Mouse (Mus musculus) layer of hippocampus, adult 9-10 months (tissue): ENCODE measurements at regions not wholly inside any gene's neighbourhood (a gene's known extent, or its start where the extent isn't known, plus 50 kb on each side); places are given as distances from the start of the nearest gene placed in this dataset.

ENCODE experiments used
- DNase-seq: peaks from one replicate; pipeline ENCODE4 v3.0.0; 2022; ENCODE audit warnings: low spot score

- no peak for DNase-seq
These were observed 106.8 kb upstream of the Kit start for GRCm38 (mm10) chr5:75467916-75468315.

GRCm38 (mm10) chr5:75471010-75471409 lies 103.7 kb upstream of the Kit start:
- DNase-seq, result no peak

GRCm38 (mm10) chr5:75472484-75472883 lies 102.2 kb upstream of the Kit start:
- DNase-seq, result no peak

- no peak for DNase-seq
These were observed 99.3 kb upstream of the Kit start for GRCm38 (mm10) chr5:75475414-75475813.

GRCm38 (mm10) chr5:75478499-75478898 lies 96.2 kb upstream of the Kit start:
- no peak for DNase-seq

GRCm38 (mm10) chr5:75479149-75479548 lies 95.6 kb upstream of the Kit start:
- no peak for DNase-seq

GRCm38 (mm10) chr5:75481595-75481994 lies 93.1 kb upstream of the Kit start:
- DNase-seq, result no peak

- no peak for DNase-seq
These were observed 90.4 kb upstream of the Kit start for GRCm38 (mm10) chr5:75484330-75484729.

- no peak for DNase-seq
These were observed 83.9 kb upstream of the Kit start for GRCm38 (mm10) chr5:75490806-75491205.

- DNase-seq, result no peak
These were observed 80.6 kb upstream of the Kit start for GRCm38 (mm10) chr5:75494143-75494542.

- no peak for DNase-seq
These were observed 75.7 kb upstream of the Kit start for GRCm38 (mm10) chr5:75499053-75499452.

GRCm38 (mm10) chr5:75499695-75500094 lies 75.0 kb upstream of the Kit start:
- no peak for DNase-seq

GRCm38 (mm10) chr5:75500654-75501416 lies 73.9 kb upstream of the Kit start:
- DNase-seq, result no peak

GRCm38 (mm10) chr5:75503673-75504072 lies 71.0 kb upstream of the Kit start:
- DNase-seq, result no peak

- DNase-seq, result no peak
These were observed 61.9 kb upstream of the Kit start for GRCm38 (mm10) chr5:75512521-75513422.

GRCm38 (mm10) chr5:75518213-75518612 lies 56.5 kb upstream of the Kit start:
- no peak for DNase-seq

- no peak for DNase-seq
These were observed 51.6 kb upstream of the Kit start for GRCm38 (mm10) chr5:75523041-75523678.
